Mouse (Mus musculus): ENCODE results near the gene Mmp13. TPM values are rescaled to one million over a fixed set of nuclear protein-coding genes. Genes with fewer than 3 reads are reported as not detected.
"Not testable (repeated sequence)": the region's sequence is repeated elsewhere in the genome, so short reads cannot be mapped to it uniquely, and the experiment has no call there.

The Mmp13 gene
- total RNA-seq (2021) = not detected

GRCm38 (mm10) chr9:7272214-7272613 lies at the start of gene Mmp13:
TSS of gene Mmp13 (plus strand) at chr9:7272514.
- DNase-seq (ENCODE audit: extremely low spot score in 1 of 2, low spot score in 1 of 2) = no peak

DNA sequence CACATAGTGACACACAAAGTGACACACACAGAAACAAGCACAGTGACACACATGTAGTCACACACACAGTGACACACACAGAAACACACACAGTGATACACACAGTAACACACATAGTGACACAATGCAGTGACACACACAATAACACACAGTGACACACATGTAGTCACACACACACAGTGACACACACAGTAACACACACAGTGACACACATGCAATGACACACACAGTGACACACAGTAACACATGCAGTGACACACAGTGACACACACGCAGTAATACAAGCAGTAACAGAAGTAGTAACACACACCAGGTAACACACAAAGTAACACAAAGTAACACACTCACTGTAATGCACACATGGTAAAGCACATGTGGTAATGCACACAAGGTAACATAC lies 33.7 kb upstream of the Mmp13 start:
- no peak for DNase-seq (ENCODE audit: extremely low spot score in 1 of 2, low spot score in 1 of 2)

DNA sequence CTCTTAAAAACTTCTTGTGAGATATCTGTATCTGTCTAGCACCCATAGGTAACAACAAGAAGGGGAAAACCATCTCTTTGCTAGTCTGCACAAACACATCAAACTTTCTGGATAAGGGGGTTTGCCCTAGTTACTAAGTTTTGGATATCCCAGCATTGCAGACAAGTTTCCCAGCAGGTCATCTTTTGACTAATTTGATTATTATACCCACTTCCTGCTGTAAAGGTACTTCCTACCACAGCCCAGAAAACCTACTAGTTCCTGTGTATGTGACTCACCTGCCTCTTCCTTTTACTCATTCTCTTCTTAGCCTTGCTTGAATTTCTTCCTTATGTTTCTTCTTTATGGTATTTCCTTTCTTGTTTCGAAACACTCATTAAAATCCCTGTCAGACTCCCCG lies 32.3 kb upstream of the Mmp13 start:
- no peak for DNase-seq (ENCODE audit: extremely low spot score in 1 of 2, low spot score in 1 of 2)

GRCm38 (mm10) chr9:7252797-7253654 lies 19.3 kb upstream of the Mmp13 start:
- no peak for DNase-seq (ENCODE audit: extremely low spot score in 1 of 2, low spot score in 1 of 2)

DNA sequence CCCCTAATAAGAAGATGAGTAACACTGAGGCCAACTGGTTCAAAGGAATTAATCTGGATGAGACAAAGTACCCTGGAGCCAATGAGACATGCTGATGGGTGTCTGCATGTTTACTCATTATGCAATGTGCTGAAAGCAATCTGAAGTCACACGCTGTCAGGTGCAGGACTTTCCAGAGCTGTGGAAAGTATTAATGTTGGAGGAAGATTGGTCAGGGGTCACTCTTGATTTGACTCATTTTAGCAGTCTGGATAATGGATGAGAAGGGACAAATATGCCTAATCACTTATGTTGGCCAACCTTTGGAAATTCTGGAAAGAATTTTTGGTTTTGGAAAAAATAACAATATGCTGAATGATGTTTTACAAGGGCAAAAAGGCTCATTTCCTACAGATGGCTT lies 10.6 kb upstream of the Mmp13 start:
- no peak for DNase-seq (ENCODE audit: extremely low spot score in 1 of 2, low spot score in 1 of 2)

DNA sequence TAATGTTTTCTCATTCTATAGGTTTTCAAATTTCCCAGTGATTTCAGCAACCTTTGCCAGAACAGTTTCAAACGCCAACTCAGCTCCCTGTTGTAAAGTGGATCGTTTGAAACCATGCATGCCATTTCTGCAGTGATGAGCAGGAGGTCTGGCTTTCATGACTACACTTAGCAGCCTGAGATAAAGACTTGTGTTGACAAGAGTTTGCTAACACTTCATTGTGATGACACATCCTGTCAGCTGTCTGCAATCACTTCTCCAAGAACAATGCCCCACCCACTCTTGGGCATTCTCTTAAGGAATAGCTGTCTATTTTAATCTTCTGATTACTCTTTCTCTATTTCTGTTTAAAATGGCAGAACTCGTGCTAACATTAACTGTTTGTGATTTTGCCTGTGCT lies 2.2 kb upstream of the Mmp13 start:
- DNase-seq (ENCODE audit: extremely low spot score in 1 of 2, low spot score in 1 of 2) = no peak

GRCm38 (mm10) chr9:7282565-7283302 lies 10.4 kb downstream of the Mmp13 start:
- DNase-seq (ENCODE audit: extremely low spot score in 1 of 2, low spot score in 1 of 2) = no peak

DNA sequence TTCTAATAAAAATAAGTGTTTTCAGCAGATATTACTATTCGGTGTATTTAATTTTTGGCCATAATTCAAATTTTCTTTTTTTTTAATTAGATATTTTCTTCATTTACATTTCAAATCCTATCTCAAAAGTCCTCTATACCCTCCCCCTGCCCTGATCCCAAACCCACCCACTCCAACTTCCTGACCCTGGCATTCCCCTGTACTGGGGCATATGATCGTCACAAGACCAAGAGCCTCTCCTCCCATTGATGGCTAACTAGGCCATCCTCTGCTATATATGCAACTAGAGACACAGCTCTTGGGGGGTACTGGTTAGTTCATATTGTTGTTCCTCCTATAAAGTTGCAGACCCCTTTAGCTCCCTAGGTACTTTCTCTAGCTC lies 11.0 kb downstream of the Mmp13 start:
- DNase-seq (ENCODE audit: extremely low spot score in 1 of 2, low spot score in 1 of 2) = not testable (repeated sequence)

GRCm38 (mm10) chr9:7289501-7289900 lies 17.2 kb downstream of the Mmp13 start:
- DNase-seq (ENCODE audit: extremely low spot score in 1 of 2, low spot score in 1 of 2) = no peak

GRCm38 (mm10) chr9:7289901-7290300 lies 17.6 kb downstream of the Mmp13 start:
- no peak for DNase-seq (ENCODE audit: extremely low spot score in 1 of 2, low spot score in 1 of 2)

GRCm38 (mm10) chr9:7292132-7292531 lies 19.8 kb downstream of the Mmp13 start:
- DNase-seq (ENCODE audit: extremely low spot score in 1 of 2, low spot score in 1 of 2) = no peak

DNA sequence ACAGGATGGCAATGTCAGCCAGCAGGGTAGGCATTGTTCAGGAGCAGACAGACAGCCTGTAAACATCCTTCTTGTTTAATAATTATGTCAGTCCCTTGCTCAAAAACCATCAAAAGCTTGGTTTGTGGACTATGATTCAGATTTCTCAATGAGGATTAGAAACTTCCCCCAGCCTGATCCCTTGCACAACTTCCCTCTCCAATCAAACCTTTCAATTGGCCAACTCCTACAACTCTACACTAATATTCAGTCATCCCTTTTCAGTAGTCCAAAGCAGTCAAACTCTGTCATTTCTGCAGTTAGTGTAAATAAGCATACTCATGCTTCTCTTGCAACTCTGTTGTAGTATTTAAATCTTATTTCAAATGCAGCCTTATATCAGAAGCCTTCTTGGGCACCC lies 59.5 kb downstream of the Mmp13 start:
- no peak for DNase-seq (ENCODE audit: extremely low spot score in 1 of 2, low spot score in 1 of 2)

Other genes with a start within 250 kb of the Mmp13 start
- 10 to 100 TPM; 26.3 to 29.6 TPM for gene Dync2h1, start 88.1 kb upstream of the Mmp13 start, total RNA-seq (2021)
- gene Dcun1d5, start 88.0 kb upstream of the Mmp13 start, total RNA-seq (2021) = 10 to 100 TPM; 68.5 to 80.5 TPM
- not detected for gene Mmp12, start 71.9 kb downstream of the Mmp13 start, total RNA-seq (2021)
- not detected for gene Mmp1b, start 115.5 kb downstream of the Mmp13 start, total RNA-seq (2021)
- not detected for gene Mmp3, start 173.3 kb downstream of the Mmp13 start, total RNA-seq (2021)
- gene Mmp10, start 229.8 kb downstream of the Mmp13 start, total RNA-seq (2021) = not detected